8 mouse cellular contexts compared by ENCODE assay signal in the genomic region with DNA sequence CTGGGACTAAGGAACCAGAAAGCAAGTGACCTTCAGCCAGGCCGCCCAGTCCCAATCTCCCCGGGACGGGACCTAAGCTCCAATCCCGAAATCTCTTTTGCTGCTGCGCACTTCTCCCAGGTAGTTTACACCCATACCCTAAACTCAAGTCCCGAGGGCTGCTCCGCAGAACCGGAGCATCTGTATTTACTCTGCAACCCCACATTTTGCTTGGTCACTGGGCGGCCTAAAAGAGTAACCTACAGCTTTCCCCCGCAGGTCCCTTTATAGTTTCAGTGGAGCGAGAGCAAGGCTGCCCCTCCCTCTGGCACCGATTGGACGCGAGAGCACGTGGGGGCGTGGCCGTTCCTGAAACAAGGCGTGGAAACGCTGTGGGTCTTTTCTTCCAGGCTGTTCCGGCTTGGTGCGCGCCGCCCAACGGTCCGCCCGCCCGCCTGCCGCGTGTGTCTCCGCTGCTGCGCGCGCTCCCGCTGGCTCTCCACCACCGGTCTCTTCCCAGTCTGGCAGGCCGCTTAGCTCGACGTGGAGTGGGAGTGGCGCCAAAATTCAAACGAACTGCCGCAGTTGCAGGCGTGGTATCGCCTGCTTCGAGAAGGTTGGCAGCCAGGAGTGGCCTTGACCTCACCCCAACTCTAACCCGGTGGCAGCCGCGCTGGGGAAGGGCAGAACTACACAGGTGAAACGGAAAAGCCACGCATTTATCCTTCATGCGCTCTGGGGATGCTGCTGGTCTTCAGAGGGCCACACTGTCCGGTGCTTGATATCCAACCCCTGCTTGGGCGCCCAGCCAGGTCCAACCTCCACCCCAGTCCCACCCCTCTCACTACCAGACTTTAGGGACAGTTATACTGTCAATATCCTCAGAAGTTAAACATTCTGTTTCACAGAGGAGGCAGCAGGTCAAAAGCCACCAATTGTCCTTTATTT. TPM values are rescaled to one million over a fixed set of nuclear protein-coding genes. Genes with fewer than 3 reads are reported as not detected.
A peak's percentile ranks its signal among the peaks of the same experiment; 100 is the strongest.
DNase-seq lines count a peak whose midpoint lies in the region; ATAC-seq lines count a peak whose summit lies in the region.
"Not testable (repeated sequence)": the region's sequence is repeated elsewhere in the genome, so short reads cannot be mapped to it uniquely, and the experiment has no call there.

No protein-coding gene starts in this region.

- not testable (repeated sequence) for H3K27me3 ChIP-seq in hindbrain, embryonic 14.5 days (ENCODE audit: control insufficient read depth, insufficient read depth, low read length)

- H3K9me3 ChIP-seq in hindbrain, embryonic 14.5 days (ENCODE audit: control insufficient read depth, low read length) = not testable (repeated sequence)

- peak overlapping the region; percentile 53 for H3K9ac ChIP-seq in hindbrain, embryonic 14.5 days

- peak overlapping the region; percentile 38 for H3K4me3 ChIP-seq in hindbrain, embryonic 14.5 days (replicated peaks; ENCODE audit: low read length)

- not testable (repeated sequence) for H3K36me3 ChIP-seq in hindbrain, embryonic 14.5 days (replicated peaks; ENCODE audit: control insufficient read depth, insufficient read depth)

- not testable (repeated sequence) for H3K4me1 ChIP-seq in hindbrain, embryonic 14.5 days (replicated peaks; ENCODE audit: control insufficient read depth, insufficient read depth, low read length)

- WGBS in hindbrain, embryonic 14.5 days = 1% methylated on average over 51 of the region's 52 CpGs

- peak; percentile 99 for ATAC-seq in hindbrain, embryonic 14.5 days (ENCODE audit: low FRiP score)

- peak overlapping the region; percentile 76 for H3K4me2 ChIP-seq in hindbrain, embryonic 14.5 days (replicated peaks)

- H3K27ac ChIP-seq in hindbrain, embryonic 14.5 days = not testable (repeated sequence)

- peak; percentile 43 for DNase-seq in T-cell, adult 2 months (ENCODE audit: low spot score)
- DNase-seq in cerebellum, postnatal 25 days = peak; percentile 77 to 84
- peak; percentile 62 to 65 for DNase-seq in frontal cortex, postnatal 25 days (ENCODE audit: low spot score in 2 of 2)
- peak; percentile 84 for DNase-seq in hindbrain, embryonic 14.5 days (ENCODE audit: low spot score)
- peak; percentile 56 to 59 for DNase-seq in layer of hippocampus, postnatal 25 days (ENCODE audit: extremely low spot score in 1 of 2, low spot score in 1 of 2)
- DNase-seq in lung, postnatal 14 days = peak; percentile 83
- DNase-seq in ovary, postnatal 36 days (ENCODE audit: low spot score) = peak; percentile 87
- DNase-seq in thymus, postnatal 14 days = peak; percentile 74

RNA-seq across cellular contexts. Expression of gene Trim43c, which starts 19.9 kb away (rescaled TPM):
- not detected in 2 replicates for polyA plus RNA-seq in hindbrain, embryonic 14.5 days (2014; fragmentation: Nextera tagmentation; extraction: Ambion mirVana)
- total RNA-seq in layer of hippocampus, postnatal 25 days (2021) = under 1 TPM in 1 of 2 experiments, not detected in 1; 0.23 TPM
